Mouse (Mus musculus) CH12.LX (cell line): ENCODE results near the gene Naa25. TPM values are rescaled to one million over a fixed set of nuclear protein-coding genes. Genes with fewer than 3 reads are reported as not detected.

Experiments used
- DNase-seq: peaks from one replicate; pipeline ENCODE4 v3.0.0-alpha.2; 2013; ENCODE audit errors: extremely low read depth
- H3K27ac ChIP-seq: 2 replicates; pipeline ENCODE4 v1.5.1; 2012; ENCODE audit warnings: low read depth, mild to moderate bottlenecking, control low read depth, moderate library complexity; ENCODE audit not compliant: insufficient read depth
- H3K27me3 ChIP-seq: replicated peaks from 2 replicates; pipeline ENCODE3; 2012; ENCODE audit warnings: inconsistent platforms
- H3K36me3 ChIP-seq, 2 experiments: replicated peaks in 1 of 2; 2 replicates each; pipeline versions ENCODE3 to v1.6.1; 2012; ENCODE audit warnings: inconsistent platforms in 1 of 2, low read length in 1 of 2, mild to moderate bottlenecking in 1 of 2, mixed read lengths in 1 of 2, moderate library complexity in 1 of 2; ENCODE audit not compliant: control insufficient read depth in 1 of 2, insufficient read depth in 1 of 2
- H3K4me1 ChIP-seq, 2 experiments: 2 replicates each; pipeline ENCODE4 v1.6.1; 2012; ENCODE audit warnings: inconsistent platforms in 1 of 2, moderate library complexity in 1 of 2; ENCODE audit not compliant: insufficient read depth in 2 of 2, control insufficient read depth in 1 of 2
- H3K4me2 ChIP-seq: 2 replicates; pipeline ENCODE4 v1.6.1; 2012; ENCODE audit warnings: low read depth, mild to moderate bottlenecking, control low read depth; ENCODE audit not compliant: poor library complexity, insufficient read depth, severe bottlenecking
- H3K4me3 ChIP-seq, 3 experiments: fragments of 150-350 bp in 1 of 3; sonication (generic) in 1 of 3; replicated peaks in 1 of 3; 2 replicates each; pipeline versions ENCODE3 to v1.5.1; 2011 to 2012; ENCODE audit warnings: low read depth in 2 of 3, low read length in 2 of 3, mild to moderate bottlenecking in 2 of 3, moderate library complexity in 2 of 3, control low read depth in 1 of 3, improper control_type of control experiment in 1 of 3, inconsistent platforms in 1 of 3, mixed read lengths in 1 of 3; ENCODE audit not compliant: poor library complexity in 1 of 3
- H3K79me2 ChIP-seq: replicated peaks from 2 replicates; pipeline ENCODE4 v1.6.1; 2012; ENCODE audit warnings: mild to moderate bottlenecking, moderate library complexity; ENCODE audit not compliant: control insufficient read depth, poor library complexity, insufficient read depth, severe bottlenecking; ENCODE audit errors: extremely low read depth
- H3K9ac ChIP-seq: 2 replicates; pipeline ENCODE4 v1.6.1; 2012; ENCODE audit warnings: low read depth, mild to moderate bottlenecking, control low read depth, moderate library complexity; ENCODE audit not compliant: insufficient read depth
- H3K9me3 ChIP-seq: replicated peaks from 2 replicates; pipeline ENCODE3; 2012; ENCODE audit warnings: low read length, inconsistent platforms, mixed read lengths
- CTCF ChIP-seq, 2 experiments: IDR thresholded peaks in 1 of 2; conservative IDR thresholded peaks in 1 of 2; 2 replicates each; pipeline ENCODE4 v1.5.1; 2011 to 2012; ENCODE audit warnings: low read depth in 2 of 2, low read length in 2 of 2, improper control_type of control experiment in 1 of 2, inconsistent platforms in 1 of 2, mild to moderate bottlenecking in 1 of 2, moderate library complexity in 1 of 2
- JUND ChIP-seq: conservative IDR thresholded peaks from 2 replicates; pipeline ENCODE4 v1.6.1; 2011; ENCODE audit warnings: low read depth, low read length, improper control_type of control experiment
- MAFK ChIP-seq: IDR thresholded peaks from 2 replicates; pipeline ENCODE4 v1.6.1; 2011; ENCODE audit warnings: low read length, improper control_type of control experiment; ENCODE audit not compliant: insufficient replicate concordance
- NELFE ChIP-seq: IDR thresholded peaks from 2 replicates; pipeline ENCODE4 v1.6.1; 2011; ENCODE audit warnings: low read depth, low read length, improper control_type of control experiment
- PAX5 ChIP-seq: IDR thresholded peaks from 2 replicates; pipeline ENCODE4 v1.6.1; 2012; ENCODE audit warnings: low read length, inconsistent platforms, mixed read lengths
- POLR2A ChIP-seq: IDR thresholded peaks from 2 replicates; pipeline ENCODE4 v1.6.1; 2011; ENCODE audit warnings: low read depth, mild to moderate bottlenecking, improper control_type of control experiment, low read length
- SMC3 ChIP-seq: IDR thresholded peaks from 2 replicates; pipeline ENCODE4 v1.6.1; 2011; ENCODE audit warnings: low read depth, low read length, improper control_type of control experiment
- TBP ChIP-seq: conservative IDR thresholded peaks from 2 replicates; pipeline ENCODE4 v1.6.1; 2011; ENCODE audit warnings: low read depth, low read length, improper control_type of control experiment
- ZNF384 ChIP-seq: IDR thresholded peaks from 2 replicates; pipeline ENCODE4 v1.6.1; 2012; ENCODE audit warnings: low read depth, low read length, improper control_type of control experiment, inconsistent platforms
- dilution Hi-C: fragments of 300-500 bp; cut with MboI; formaldehyde crosslinking; loops from 2 replicates; pipeline ENCODE4 v1.14.3; 2020; ENCODE audit warnings: low sequenced_read_pairs; ENCODE audit not compliant: extremely low pct_unique_long_range_greater_than_20kb, extremely low pct_ligation_motif_present
- in situ Hi-C: fragments of 300-500 bp; cut with MboI; formaldehyde crosslinking; loops from 3 replicates; pipeline ENCODE4 v1.14.3; 2019; ENCODE audit warnings: low sequenced_read_pairs, low pct_ligation_motif_present, low pct_unique_long_range_greater_than_20kb, mixed read lengths
- polyA plus RNA-seq: library from polyadenylated mRNA; unstranded; fragments of >175 nt; gene quantifications from 2 replicates; pipeline ENCODE4 v1.2.1, GENCODE M21; 2012; ENCODE audit warnings: low read depth; ENCODE audit not compliant: insufficient read length
- total RNA-seq, 2 experiments: library from RNA; depleted of rRNA; stranded (reverse); fragments of 300-350 nt in 1 of 2; fragments of >200 nt in 1 of 2; gene quantifications; 2 replicates each; pipeline ENCODE4 v1.2.3; 2012 to 2014

The Naa25 gene
- total and polyA plus RNA-seq, 3 experiments: 41.3 to 60.3 (median 59.7) TPM

GRCm38 (mm10) chr5:121443548-121443947, 45.8 kb downstream of the Naa25 start:
- no peak overlapping the region for H3K27ac ChIP-seq
- no peaks in the 10 kb centered on the region for H3K27me3 ChIP-seq
- in situ Hi-C loops (no loop called here), dilution Hi-C loops (no loop called here)
- no peak overlapping the region for H3K4me2 ChIP-seq
- no peak for TF ChIP-seq JUND
- TF ChIP-seq CTCF (conservative IDR thresholded peaks at IDR 0.05 in 1 of 2, IDR thresholded peaks at IDR 0.05 in 1 of 2; ENCODE audit: low read depth in 2 of 2, low read length in 2 of 2): peak in 1 of 2 experiments; percentile 58; a peak in 3 of 4 replicates
- peak; percentile 39; the same call in 1 of the 2 replicates for TF ChIP-seq ZNF384
- no peak for TF ChIP-seq MAFK
- TF ChIP-seq SMC3: peak; percentile 36
- peak; percentile 74 for DNase-seq
- no peak overlapping the region for H3K4me3 ChIP-seq
- H3K9ac ChIP-seq: no peak overlapping the region
- peaks cover 3 to 68% of the 10 kb centered on the region in 2 experiments; a peak in 3 of 4 replicates for H3K4me1 ChIP-seq
- H3K79me2 ChIP-seq: 0 out of 2 replicates have a peak, but pooled peaks cover 3% of the 10 kb centered on the region
- peaks cover 82 to 97% of the 10 kb centered on the region in 2 experiments for H3K36me3 ChIP-seq
- H3K9me3 ChIP-seq: peaks cover 2% of the 10 kb centered on the region

- no peak for DNase-seq
- Histone ChIP-seq H3K79me2 (peaks cover 11% of the 10 kb centered on the region; the same call in 1 of the 2 replicates), H3K9ac (no peak overlapping the region), H3K27ac (no peak overlapping the region), H3K36me3 (peaks cover 79 to 94% of the 10 kb centered on the region in 2 experiments), H3K4me3 (no peak overlapping the region), H3K27me3 (no peaks in the 10 kb centered on the region), H3K9me3 (peaks cover 2% of the 10 kb centered on the region), H3K4me1 (peaks cover 5 to 71% of the 10 kb centered on the region in 2 experiments; a peak in 3 of 4 replicates), H3K4me2 (no peak overlapping the region)
- dilution Hi-C loops (no loop called here), in situ Hi-C loops (no loop called here)
- TF ChIP-seq TBP (no peak), MAFK (no peak), PAX5 (no peak)
Measured at GRCm38 (mm10) chr5:121444870-121445269, 47.1 kb downstream of the Naa25 start.

- in situ Hi-C loops: no loop called here
- Histone ChIP-seq H3K9ac (no peak overlapping the region), H3K27me3 (no peaks in the 10 kb centered on the region), H3K27ac (no peak overlapping the region), H3K36me3 (peaks cover 58 to 63% of the 10 kb centered on the region in 2 experiments), H3K79me2 (peaks cover 25% of the 10 kb centered on the region), H3K9me3 (peaks cover 2% of the 10 kb centered on the region), H3K4me3 (no peak overlapping the region), H3K4me2 (no peak overlapping the region), H3K4me1 (peaks cover 9 to 61% of the 10 kb centered on the region in 2 experiments)
- dilution Hi-C loops: no loop called here
- DNase-seq: no peak
- TF ChIP-seq NELFE: no peak
- peak; percentile 5; the same call in 1 of the 2 replicates for TF ChIP-seq POLR2A
- peak in 1 of 2 experiments; percentile 54; a peak in 2 of 4 replicates for TF ChIP-seq CTCF (conservative IDR thresholded peaks at IDR 0.05 in 1 of 2, IDR thresholded peaks at IDR 0.05 in 1 of 2; ENCODE audit: low read depth in 2 of 2, low read length in 2 of 2)
Measured at GRCm38 (mm10) chr5:121448450-121448849, 50.7 kb downstream of the Naa25 start.
